Mouse (Mus musculus): ENCODE results near the gene Erg. TPM values are rescaled to one million over a fixed set of nuclear protein-coding genes. Genes with fewer than 3 reads are reported as not detected.

Erg gene
- polyA plus RNA-seq (2015; fragmentation: Nextera tagmentation; extraction: Ambion mirVana): 1.1 and 1.5 TPM in 2 replicates

DNA sequence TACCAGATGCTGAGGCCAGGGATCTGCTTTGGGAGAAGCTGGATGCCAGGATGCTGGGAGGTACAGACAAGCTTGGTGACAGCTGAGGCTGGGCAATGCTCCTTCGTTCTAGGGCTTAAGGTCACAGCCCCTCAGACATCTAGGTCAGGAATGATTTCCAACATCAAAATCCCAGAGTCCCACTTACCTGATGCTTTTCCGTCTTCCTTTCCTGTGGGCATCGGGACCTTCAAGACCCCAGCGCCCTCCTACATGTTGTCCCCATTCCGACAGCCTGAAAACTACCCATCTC lies at the start of gene Erg:
Erg (minus strand) TSS at position 283 of the 292 bp plus-strand sequence.
- H3K27ac ChIP-seq: no peak within 1 kb of the TSS
- H3K27me3 ChIP-seq: peaks cover 67% of the 10 kb centered on the region
- no peak for DNase-seq
- peak within 1 kb of the TSS; percentile 48 for H3K4me2 ChIP-seq
- no peak within 1 kb of the TSS for H3K9ac ChIP-seq
- H3K36me3 ChIP-seq: no peaks in the 10 kb centered on the region
- peaks cover 7% of the 10 kb centered on the region for H3K4me1 ChIP-seq (replicated peaks)
- peak within 1 kb of the TSS; percentile 40 for H3K4me3 ChIP-seq (replicated peaks)
- H3K9me3 ChIP-seq (replicated peaks): no peaks in the 10 kb centered on the region
- WGBS (ENCODE audit: insufficient replicate concordance): 8% methylated on average over 5 of the region's 5 CpGs
- no peak for ATAC-seq (ENCODE audit: low read depth)

DNA sequence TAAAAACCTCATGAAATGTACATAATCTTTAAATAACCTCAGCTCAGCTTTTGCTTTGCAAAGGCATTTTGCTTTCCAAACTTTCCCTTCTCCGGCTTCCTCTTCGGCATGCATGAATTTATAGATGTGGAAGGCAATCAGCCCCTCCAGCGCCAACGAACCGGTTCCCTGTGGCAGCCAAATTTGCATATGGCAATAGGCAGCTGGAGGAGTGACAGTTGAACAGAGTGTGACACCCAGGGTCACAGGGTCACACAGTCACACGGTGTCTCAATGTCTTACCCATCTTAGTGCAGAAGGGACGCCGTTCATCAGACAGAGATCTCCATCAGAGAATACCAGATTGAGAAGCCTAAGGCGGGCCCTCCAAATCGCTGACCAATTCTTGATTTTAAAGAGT lies 45.4 kb upstream of the Erg start:
- no peak overlapping the region for H3K4me2 ChIP-seq
- no peaks in the 10 kb centered on the region for H3K9me3 ChIP-seq (replicated peaks)
- H3K36me3 ChIP-seq: no peaks in the 10 kb centered on the region
- DNase-seq (no peak), ATAC-seq (ENCODE audit: low read depth) (no peak)
- no peaks in the 10 kb centered on the region for H3K4me1 ChIP-seq (replicated peaks)
- H3K27ac ChIP-seq: no peak overlapping the region
- H3K4me3 ChIP-seq (replicated peaks): no peak overlapping the region
- WGBS (ENCODE audit: insufficient replicate concordance): 75% methylated on average over 10 of the region's 10 CpGs
- no peaks in the 10 kb centered on the region for H3K27me3 ChIP-seq
- no peak overlapping the region for H3K9ac ChIP-seq

DNA sequence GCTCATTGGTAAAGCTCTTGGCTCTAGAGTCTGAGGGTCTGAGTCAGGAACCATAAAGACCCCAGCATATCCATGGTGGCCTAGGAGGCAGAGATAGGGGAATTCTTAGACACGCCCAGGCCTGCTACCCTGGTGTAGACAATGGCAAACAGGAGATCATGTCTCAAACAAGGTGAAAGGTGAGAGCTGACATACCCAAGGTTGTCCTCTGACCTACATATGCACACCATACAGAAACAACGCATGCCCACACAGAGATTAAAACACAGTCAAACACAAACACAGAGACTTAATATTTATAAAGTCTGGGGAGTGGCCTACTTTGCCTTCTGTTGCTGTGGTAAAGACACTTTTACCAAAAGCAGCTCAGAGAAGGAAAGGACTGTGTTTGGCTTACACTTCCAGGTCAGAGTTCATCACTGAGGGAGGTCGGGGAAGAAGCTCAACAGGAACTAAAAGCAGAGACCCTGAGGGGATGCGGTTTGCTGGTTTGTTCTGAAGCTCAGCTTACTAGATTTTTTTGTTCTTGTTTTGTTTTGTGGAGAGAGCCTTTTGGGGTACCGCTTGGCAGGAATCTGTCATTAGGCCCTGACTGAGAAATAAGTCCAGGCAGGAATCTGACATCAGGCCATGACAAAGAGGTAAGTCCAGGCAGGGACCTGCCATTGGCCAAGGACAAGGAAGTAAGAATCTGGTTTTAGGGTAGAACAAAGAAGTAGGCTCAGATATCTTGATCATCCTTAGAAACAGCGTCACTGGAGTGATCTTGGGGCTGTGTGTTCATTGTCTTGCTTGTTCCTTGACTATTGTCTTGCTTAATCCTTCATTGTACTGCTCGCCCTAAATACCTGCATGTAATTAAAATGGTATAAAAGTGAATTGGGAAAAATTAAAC lies 37.7 kb upstream of the Erg start:
- Histone ChIP-seq H3K4me1 (replicated peaks) (no peaks in the 10 kb centered on the region), H3K9me3 (replicated peaks) (no peaks in the 10 kb centered on the region), H3K4me2 (no peak overlapping the region), H3K27me3 (no peaks in the 10 kb centered on the region), H3K9ac (no peak overlapping the region), H3K4me3 (replicated peaks) (no peak overlapping the region), H3K36me3 (no peaks in the 10 kb centered on the region), H3K27ac (no peak overlapping the region)
- no peak for DNase-seq
- ATAC-seq (ENCODE audit: low read depth): no peak
- 60% methylated on average over 7 of the region's 7 CpGs for WGBS (ENCODE audit: insufficient replicate concordance)

DNA sequence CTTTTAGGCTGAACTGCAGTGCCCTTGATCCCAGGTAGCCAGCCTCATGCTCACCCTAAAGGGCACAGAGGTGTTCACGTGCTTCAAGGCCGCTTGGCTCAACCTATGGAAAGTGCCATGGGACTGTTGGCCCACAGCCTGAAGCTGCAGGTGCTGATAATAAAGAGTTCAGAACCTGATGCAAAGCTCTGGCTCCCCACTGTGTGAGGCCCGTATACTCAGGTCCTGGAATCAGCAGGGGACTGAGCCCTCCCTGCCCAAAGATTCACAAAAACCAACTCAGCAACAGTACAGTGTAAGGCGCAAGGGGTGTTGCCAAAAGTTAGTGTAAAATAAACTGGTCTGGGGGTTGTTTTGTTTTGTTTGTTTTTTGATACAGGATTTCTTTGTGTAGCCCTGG lies 36.7 kb upstream of the Erg start:
- 60% methylated on average over 4 of the region's 4 CpGs for WGBS (ENCODE audit: insufficient replicate concordance)
- H3K36me3 ChIP-seq: no peaks in the 10 kb centered on the region
- no peak for DNase-seq
- no peak overlapping the region for H3K27ac ChIP-seq
- H3K4me2 ChIP-seq: no peak overlapping the region
- ATAC-seq (ENCODE audit: low read depth): no peak
- H3K27me3 ChIP-seq: no peaks in the 10 kb centered on the region
- H3K4me1 ChIP-seq (replicated peaks): no peaks in the 10 kb centered on the region
- no peaks in the 10 kb centered on the region for H3K9me3 ChIP-seq (replicated peaks)
- no peak overlapping the region for H3K4me3 ChIP-seq (replicated peaks)
- H3K9ac ChIP-seq: no peak overlapping the region

DNA sequence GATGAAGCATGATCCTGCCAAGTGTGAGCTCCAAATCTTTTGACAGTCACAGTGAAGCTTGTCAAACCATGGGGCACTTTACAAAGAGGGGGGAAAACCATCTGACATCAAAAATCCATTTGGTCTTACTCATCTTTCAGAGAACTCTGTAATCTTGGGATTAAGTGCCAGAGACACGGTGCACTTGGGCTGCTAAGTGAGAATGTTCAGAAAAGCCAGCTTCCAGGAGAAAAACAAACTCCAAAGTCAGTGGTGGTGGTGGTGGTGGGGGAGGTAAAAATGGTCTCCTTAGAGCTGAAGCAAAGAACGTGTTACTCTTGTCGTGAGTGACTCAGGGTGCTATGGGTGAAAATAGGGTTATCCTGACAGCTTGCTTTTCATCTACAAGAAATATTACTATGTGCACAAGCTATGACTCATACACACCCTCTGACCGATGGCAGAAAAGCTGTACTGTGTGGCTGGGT lies 33.5 kb upstream of the Erg start:
- 54% methylated on average over 4 of the region's 4 CpGs for WGBS (ENCODE audit: insufficient replicate concordance)
- Histone ChIP-seq H3K4me2 (no peak overlapping the region), H3K27me3 (no peaks in the 10 kb centered on the region), H3K27ac (no peak overlapping the region), H3K4me1 (replicated peaks) (no peaks in the 10 kb centered on the region), H3K36me3 (no peaks in the 10 kb centered on the region), H3K4me3 (replicated peaks) (no peak overlapping the region), H3K9ac (no peak overlapping the region), H3K9me3 (replicated peaks) (no peaks in the 10 kb centered on the region)
- DNase-seq (no peak), ATAC-seq (ENCODE audit: low read depth) (no peak)

DNA sequence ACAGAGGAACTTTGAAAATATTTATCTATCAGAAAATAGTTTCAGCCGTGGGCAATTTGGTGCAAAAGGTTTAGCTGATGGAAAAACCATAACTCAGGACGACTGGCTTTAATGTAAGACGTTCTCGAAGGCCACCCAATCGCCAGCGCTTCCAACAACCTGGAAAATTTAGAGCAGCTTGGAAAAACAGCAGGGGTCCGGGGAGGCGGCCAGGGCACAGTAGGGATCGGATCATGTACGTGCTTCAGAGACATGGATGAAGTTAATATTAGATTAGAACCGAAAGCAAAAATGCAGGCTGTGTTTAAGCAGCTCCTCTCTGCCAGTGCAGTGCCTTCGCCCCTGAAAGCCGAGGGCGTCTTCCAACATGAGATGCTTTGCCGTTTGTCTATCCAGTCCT lies 31.8 kb upstream of the Erg start:
- Histone ChIP-seq H3K4me1 (replicated peaks) (no peaks in the 10 kb centered on the region), H3K36me3 (no peaks in the 10 kb centered on the region), H3K27me3 (no peaks in the 10 kb centered on the region), H3K9me3 (replicated peaks) (no peaks in the 10 kb centered on the region), H3K4me2 (no peak overlapping the region), H3K27ac (no peak overlapping the region), H3K4me3 (replicated peaks) (no peak overlapping the region), H3K9ac (no peak overlapping the region)
- DNase-seq (no peak), ATAC-seq (ENCODE audit: low read depth) (no peak)
- WGBS (ENCODE audit: insufficient replicate concordance): 57% methylated on average over 15 of the region's 15 CpGs

DNA sequence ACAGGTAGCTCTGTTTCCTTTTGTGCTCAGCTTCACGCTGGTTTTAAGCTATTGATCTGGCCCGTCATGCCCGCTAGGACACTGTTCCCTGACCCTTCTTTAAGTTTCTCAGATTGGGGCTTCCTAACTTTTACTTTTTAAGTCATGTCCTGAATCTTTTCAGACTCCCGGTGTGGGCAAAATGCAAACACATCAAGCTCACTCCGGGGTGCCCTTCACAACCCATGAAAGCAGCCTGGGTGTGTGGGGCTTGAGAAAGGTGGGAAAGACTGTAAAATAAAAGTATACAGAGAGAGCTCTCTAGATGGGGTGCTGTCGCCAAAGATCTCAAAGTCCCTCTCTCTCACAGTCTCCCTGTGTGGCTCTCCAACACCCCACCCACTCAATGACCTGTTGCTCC lies 31.3 kb upstream of the Erg start:
- DNase-seq (no peak), ATAC-seq (ENCODE audit: low read depth) (no peak)
- Histone ChIP-seq H3K36me3 (no peaks in the 10 kb centered on the region), H3K4me3 (replicated peaks) (no peak overlapping the region), H3K4me2 (no peak overlapping the region), H3K9me3 (replicated peaks) (no peaks in the 10 kb centered on the region), H3K9ac (no peak overlapping the region), H3K4me1 (replicated peaks) (no peaks in the 10 kb centered on the region), H3K27me3 (no peaks in the 10 kb centered on the region), H3K27ac (no peak overlapping the region)
- 40% methylated on average over 6 of the region's 6 CpGs for WGBS (ENCODE audit: insufficient replicate concordance)

DNA sequence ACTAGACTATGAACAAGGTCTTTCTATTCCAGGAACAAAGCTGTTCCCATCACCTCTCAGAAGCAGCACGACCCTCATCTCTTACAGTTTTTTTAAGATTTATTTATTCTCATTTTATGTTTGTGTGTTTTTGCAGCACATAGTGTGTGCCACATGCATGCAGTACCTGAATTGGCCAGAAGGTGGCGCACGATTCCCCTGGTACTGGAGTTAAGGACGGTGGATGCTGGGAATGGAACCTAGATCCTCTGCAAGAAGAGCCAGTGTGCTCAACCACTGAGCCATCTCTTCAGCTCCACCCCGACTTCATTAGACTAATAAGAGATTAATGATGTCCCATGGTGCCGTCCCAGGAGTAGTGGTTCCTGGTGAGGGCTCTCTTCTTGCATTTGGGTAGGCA lies 29.2 kb upstream of the Erg start:
- H3K27ac ChIP-seq: no peak overlapping the region
- H3K4me2 ChIP-seq: no peak overlapping the region
- no peak overlapping the region for H3K9ac ChIP-seq
- H3K4me3 ChIP-seq (replicated peaks): no peak overlapping the region
- 24% methylated on average over 6 of the region's 6 CpGs for WGBS (ENCODE audit: insufficient replicate concordance)
- ATAC-seq (ENCODE audit: low read depth) (no peak), DNase-seq (peak; percentile 11)
- no peaks in the 10 kb centered on the region for H3K9me3 ChIP-seq (replicated peaks)
- H3K36me3 ChIP-seq: no peaks in the 10 kb centered on the region
- no peaks in the 10 kb centered on the region for H3K4me1 ChIP-seq (replicated peaks)
- H3K27me3 ChIP-seq: no peaks in the 10 kb centered on the region

DNA sequence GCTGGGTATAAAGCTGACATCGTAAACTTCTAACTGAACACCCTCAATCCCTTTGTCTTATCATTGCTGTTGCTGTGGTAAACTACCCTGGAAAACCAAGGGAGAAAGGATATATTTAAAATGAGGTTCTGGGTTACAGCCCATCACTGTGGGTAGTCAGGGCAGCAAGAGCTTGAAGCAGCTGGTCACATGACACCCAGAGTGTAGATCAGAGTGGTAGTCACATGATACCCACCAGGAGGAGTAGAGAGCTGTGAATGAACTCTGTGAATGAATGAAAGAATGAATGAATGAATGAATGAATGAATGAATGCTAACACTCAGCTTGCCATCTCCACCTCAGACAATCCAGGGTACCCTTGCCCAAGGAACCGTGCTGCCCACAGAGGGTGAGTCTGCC lies 28.1 kb upstream of the Erg start:
- DNase-seq (no peak), ATAC-seq (ENCODE audit: low read depth) (no peak)
- no peaks in the 10 kb centered on the region for H3K9me3 ChIP-seq (replicated peaks)
- no peaks in the 10 kb centered on the region for H3K36me3 ChIP-seq
- WGBS (ENCODE audit: insufficient replicate concordance): 63% methylated on average over 2 of the region's 2 CpGs
- no peak overlapping the region for H3K4me2 ChIP-seq
- H3K4me3 ChIP-seq (replicated peaks): no peak overlapping the region
- no peak overlapping the region for H3K27ac ChIP-seq
- no peak overlapping the region for H3K9ac ChIP-seq
- H3K27me3 ChIP-seq: no peaks in the 10 kb centered on the region
- H3K4me1 ChIP-seq (replicated peaks): no peaks in the 10 kb centered on the region

DNA sequence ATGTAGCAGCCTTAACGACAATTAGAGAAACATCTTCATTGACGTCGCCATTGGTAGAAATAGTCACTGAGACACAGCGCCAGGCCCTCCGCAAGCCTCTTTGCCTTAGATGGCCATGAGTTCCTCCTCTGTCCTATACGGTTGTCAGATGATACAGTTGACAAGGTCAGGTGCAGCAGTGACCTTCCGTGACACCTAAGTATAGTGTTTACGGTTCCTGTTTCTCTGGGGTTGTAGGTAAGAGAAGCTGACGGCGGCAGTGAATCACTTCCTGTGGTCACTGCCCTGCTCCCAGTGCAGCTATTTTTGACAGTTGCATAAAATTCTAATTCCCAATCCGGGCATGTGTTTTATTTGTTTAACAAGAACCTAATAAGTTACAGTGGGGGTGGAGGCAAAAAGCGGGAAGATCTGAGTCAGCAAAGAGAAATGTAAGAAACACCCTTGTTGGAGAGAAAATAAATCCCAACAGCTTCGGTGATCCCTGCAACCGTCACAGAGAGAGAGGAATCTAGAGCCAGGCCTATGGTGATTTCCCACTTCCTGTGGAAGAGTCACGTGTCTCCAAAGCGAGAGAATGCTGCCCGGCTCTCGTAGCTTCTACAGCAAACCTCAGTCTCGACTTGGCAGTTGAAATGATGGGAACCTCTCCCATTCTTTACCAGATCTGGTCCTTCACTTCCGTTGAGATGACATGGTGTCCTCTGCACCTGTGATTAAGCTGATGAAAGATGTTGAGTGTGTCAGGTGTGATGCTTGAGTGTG lies 25.8 kb upstream of the Erg start:
- ATAC-seq (ENCODE audit: low read depth) (no peak), DNase-seq (no peak)
- WGBS (ENCODE audit: insufficient replicate concordance): 46% methylated on average over 20 of the region's 20 CpGs
- H3K27me3 ChIP-seq: no peaks in the 10 kb centered on the region
- no peak overlapping the region for H3K27ac ChIP-seq
- H3K4me3 ChIP-seq (replicated peaks): no peak overlapping the region
- H3K4me1 ChIP-seq (replicated peaks): no peaks in the 10 kb centered on the region
- H3K9ac ChIP-seq: no peak overlapping the region
- no peaks in the 10 kb centered on the region for H3K36me3 ChIP-seq
- H3K4me2 ChIP-seq: no peak overlapping the region
- no peaks in the 10 kb centered on the region for H3K9me3 ChIP-seq (replicated peaks)

DNA sequence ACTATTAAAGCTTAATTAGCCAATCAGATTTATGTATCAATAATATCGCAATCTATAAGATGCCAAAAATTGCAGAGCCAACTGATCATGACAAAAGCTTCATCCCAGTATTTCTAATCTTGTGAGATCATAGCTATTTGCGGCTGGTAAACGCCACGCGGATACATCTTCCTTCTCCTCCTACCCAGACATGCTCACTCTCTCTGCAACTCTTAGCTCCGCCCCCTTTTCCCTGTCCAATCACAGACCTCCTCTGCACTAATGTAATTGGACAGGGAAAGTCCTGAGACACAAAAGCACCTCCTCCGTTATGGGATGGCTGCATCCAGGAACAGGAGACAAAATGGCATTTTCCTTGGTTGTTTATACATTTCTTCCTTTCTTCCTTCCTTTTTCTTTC lies 22.2 kb upstream of the Erg start:
- WGBS (ENCODE audit: insufficient replicate concordance): 65% methylated on average over 7 of the region's 7 CpGs
- Histone ChIP-seq H3K27ac (no peak overlapping the region), H3K36me3 (no peaks in the 10 kb centered on the region), H3K4me3 (replicated peaks) (no peak overlapping the region), H3K9me3 (replicated peaks) (no peaks in the 10 kb centered on the region), H3K27me3 (no peaks in the 10 kb centered on the region), H3K9ac (no peak overlapping the region), H3K4me2 (no peak overlapping the region), H3K4me1 (replicated peaks) (no peaks in the 10 kb centered on the region)
- no peak for ATAC-seq (ENCODE audit: low read depth)
- DNase-seq: no peak

DNA sequence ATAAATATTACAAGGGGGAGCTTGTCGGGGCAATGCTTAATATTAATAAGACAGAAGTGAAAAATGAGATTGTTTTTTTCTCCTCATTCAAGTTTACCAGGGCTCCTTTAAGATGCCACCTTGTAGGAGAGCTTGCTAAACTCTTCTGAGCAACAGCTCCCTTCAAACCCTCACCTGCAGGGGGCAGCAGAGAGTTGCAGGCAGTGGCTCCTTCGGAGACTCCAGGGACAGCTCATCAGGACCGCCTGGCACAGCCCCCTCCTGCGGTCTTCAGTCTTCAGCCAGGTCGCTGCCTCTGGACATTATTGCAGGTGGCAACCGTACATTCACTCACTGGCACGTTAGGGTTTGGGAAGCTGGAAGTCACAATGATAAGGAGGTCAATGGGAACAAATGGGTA lies 18.9 kb upstream of the Erg start:
- DNase-seq: peak; percentile 36
- H3K36me3 ChIP-seq: no peaks in the 10 kb centered on the region
- no peak overlapping the region for H3K4me3 ChIP-seq (replicated peaks)
- no peak overlapping the region for H3K27ac ChIP-seq
- no peak overlapping the region for H3K9ac ChIP-seq
- no peak overlapping the region for H3K4me2 ChIP-seq
- WGBS (ENCODE audit: insufficient replicate concordance): 21% methylated on average over 7 of the region's 7 CpGs
- H3K27me3 ChIP-seq: no peaks in the 10 kb centered on the region
- no peaks in the 10 kb centered on the region for H3K9me3 ChIP-seq (replicated peaks)
- ATAC-seq (ENCODE audit: low read depth): no peak
- H3K4me1 ChIP-seq (replicated peaks): no peaks in the 10 kb centered on the region
